Mouse (Mus musculus): ENCODE measurements around the gene Ppp1ca. TPM values are rescaled to one million over a fixed set of nuclear protein-coding genes. Genes with fewer than 3 reads are reported as not detected.

Ppp1ca gene
- polyA plus RNA-seq, 1 experiment from 2014 or later, result 931 TPM

GRCm38 (mm10) chr19:4203604-4204326 is 11.9 kb downstream of the Ppp1ca start:
- H3K27ac ChIP-seq (ENCODE audit: low read length), result peak overlapping the region; percentile 66
- ATAC-seq (ENCODE audit: low read depth), result no peak
- H3K36me3 ChIP-seq (ENCODE audit: control insufficient read depth, insufficient read depth, low read length), result peaks cover 4% of the 10 kb centered on the region; the same call in 1 of the 2 replicates
- H3K4me2 ChIP-seq (ENCODE audit: low read depth, low read length), result no peak overlapping the region
- no peak overlapping the region for H3K4me3 ChIP-seq (ENCODE audit: low read length)
- H3K9ac ChIP-seq (ENCODE audit: low read length), result no peak overlapping the region
- peaks cover 20% of the 10 kb centered on the region for H3K4me1 ChIP-seq (replicated peaks; ENCODE audit: control insufficient read depth, insufficient read depth, low read length)
- H3K27me3 ChIP-seq (ENCODE audit: control insufficient read depth, insufficient read depth, low read depth, low read length), result peaks cover 6% of the 10 kb centered on the region
- WGBS, result 57% methylated on average over 13 of the region's 13 CpGs
- no peaks in the 10 kb centered on the region for H3K9me3 ChIP-seq (ENCODE audit: control insufficient read depth, low read length)

- no peaks in the 10 kb centered on the region for H3K9me3 ChIP-seq (ENCODE audit: control insufficient read depth, low read length)
- 51% methylated on average over 4 of the region's 4 CpGs for WGBS
- no peak overlapping the region for H3K27ac ChIP-seq (ENCODE audit: low read length)
- peaks cover 20% of the 10 kb centered on the region for H3K4me1 ChIP-seq (replicated peaks; ENCODE audit: control insufficient read depth, insufficient read depth, low read length)
- no peak for ATAC-seq (ENCODE audit: low read depth)
- H3K36me3 ChIP-seq (ENCODE audit: control insufficient read depth, insufficient read depth, low read length), result no peaks in the 10 kb centered on the region
- peaks cover 6% of the 10 kb centered on the region for H3K27me3 ChIP-seq (ENCODE audit: control insufficient read depth, insufficient read depth, low read depth, low read length)
- H3K4me2 ChIP-seq (ENCODE audit: low read depth, low read length), result no peak overlapping the region
- no peak overlapping the region for H3K4me3 ChIP-seq (ENCODE audit: low read length)
- no peak overlapping the region for H3K9ac ChIP-seq (ENCODE audit: low read length)
Measured at GRCm38 (mm10) chr19:4204889-4205288, 13.0 kb downstream of the Ppp1ca start.

GRCm38 (mm10) chr19:4206971-4207370 is 15.1 kb downstream of the Ppp1ca start:
- 0% methylated on average over 2 of the region's 2 CpGs for WGBS
- H3K9ac ChIP-seq (ENCODE audit: low read length), result 0 out of 2 replicates have a peak overlapping the region, but pooled peaks have one; percentile 13
- H3K9me3 ChIP-seq (ENCODE audit: control insufficient read depth, low read length), result no peaks in the 10 kb centered on the region
- no peaks in the 10 kb centered on the region for H3K36me3 ChIP-seq (ENCODE audit: control insufficient read depth, insufficient read depth, low read length)
- H3K4me1 ChIP-seq (replicated peaks; ENCODE audit: control insufficient read depth, insufficient read depth, low read length), result peaks cover 10% of the 10 kb centered on the region
- no peak overlapping the region for H3K4me2 ChIP-seq (ENCODE audit: low read depth, low read length)
- H3K27me3 ChIP-seq (ENCODE audit: control insufficient read depth, insufficient read depth, low read depth, low read length), result peaks cover 6% of the 10 kb centered on the region
- ATAC-seq (ENCODE audit: low read depth), result peak; percentile 71; the same call in 1 of the 2 replicates
- no peak overlapping the region for H3K4me3 ChIP-seq (ENCODE audit: low read length)
- H3K27ac ChIP-seq (ENCODE audit: low read length), result no peak overlapping the region

GRCm38 (mm10) chr19:4208563-4208962 is 16.7 kb downstream of the Ppp1ca start:
- Histone ChIP-seq H3K27me3 (ENCODE audit: control insufficient read depth, insufficient read depth, low read depth, low read length) (peaks cover 6% of the 10 kb centered on the region), H3K9ac (ENCODE audit: low read length) (no peak overlapping the region), H3K4me2 (ENCODE audit: low read depth, low read length) (no peak overlapping the region), H3K27ac (ENCODE audit: low read length) (no peak overlapping the region), H3K9me3 (ENCODE audit: control insufficient read depth, low read length) (no peaks in the 10 kb centered on the region), H3K36me3 (ENCODE audit: control insufficient read depth, insufficient read depth, low read length) (no peaks in the 10 kb centered on the region), H3K4me3 (ENCODE audit: low read length) (no peak overlapping the region), H3K4me1 (replicated peaks; ENCODE audit: control insufficient read depth, insufficient read depth, low read length) (peaks cover 14% of the 10 kb centered on the region)
- ATAC-seq (ENCODE audit: low read depth), result no peak
- 57% methylated on average over 5 of the region's 5 CpGs for WGBS

- 47% methylated on average over 4 of the region's 4 CpGs for WGBS
- Histone ChIP-seq H3K4me2 (ENCODE audit: low read depth, low read length) (no peak overlapping the region), H3K9ac (ENCODE audit: low read length) (no peak overlapping the region), H3K4me3 (ENCODE audit: low read length) (no peak overlapping the region), H3K27ac (ENCODE audit: low read length) (no peak overlapping the region), H3K36me3 (ENCODE audit: control insufficient read depth, insufficient read depth, low read length) (no peaks in the 10 kb centered on the region), H3K9me3 (ENCODE audit: control insufficient read depth, low read length) (no peaks in the 10 kb centered on the region), H3K4me1 (replicated peaks; ENCODE audit: control insufficient read depth, insufficient read depth, low read length) (peaks cover 32% of the 10 kb centered on the region), H3K27me3 (ENCODE audit: control insufficient read depth, insufficient read depth, low read depth, low read length) (no peaks in the 10 kb centered on the region)
- no peak for ATAC-seq (ENCODE audit: low read depth)
Measured at GRCm38 (mm10) chr19:4211891-4212588, 20.2 kb downstream of the Ppp1ca start.

- ATAC-seq (ENCODE audit: low read depth), result peak; percentile 11; the same call in 1 of the 2 replicates
- H3K36me3 ChIP-seq (ENCODE audit: control insufficient read depth, insufficient read depth, low read length), result no peaks in the 10 kb centered on the region
- WGBS, result 10% methylated on average over 9 of the region's 9 CpGs
- H3K4me1 ChIP-seq (replicated peaks; ENCODE audit: control insufficient read depth, insufficient read depth, low read length), result peaks cover 40% of the 10 kb centered on the region
- H3K27ac ChIP-seq (ENCODE audit: low read length), result peak overlapping the region; percentile 96
- no peaks in the 10 kb centered on the region for H3K9me3 ChIP-seq (ENCODE audit: control insufficient read depth, low read length)
- H3K4me3 ChIP-seq (ENCODE audit: low read length), result peak overlapping the region; percentile 80
- no peaks in the 10 kb centered on the region for H3K27me3 ChIP-seq (ENCODE audit: control insufficient read depth, insufficient read depth, low read depth, low read length)
- peak overlapping the region; percentile 94 for H3K4me2 ChIP-seq (ENCODE audit: low read depth, low read length)
- H3K9ac ChIP-seq (ENCODE audit: low read length), result peak overlapping the region; percentile 92
Measured at GRCm38 (mm10) chr19:4213524-4213974, 21.7 kb downstream of the Ppp1ca start.

- peaks cover 42% of the 10 kb centered on the region for H3K4me1 ChIP-seq (replicated peaks; ENCODE audit: control insufficient read depth, insufficient read depth, low read length)
- H3K9ac ChIP-seq (ENCODE audit: low read length), result peak within 1 kb of the TSS; percentile 92
- ATAC-seq (ENCODE audit: low read depth), result peak; percentile 59
- peak within 1 kb of the TSS; percentile 80 for H3K4me3 ChIP-seq (ENCODE audit: low read length)
- H3K4me2 ChIP-seq (ENCODE audit: low read depth, low read length), result peak within 1 kb of the TSS; percentile 94
- no peaks in the 10 kb centered on the region for H3K27me3 ChIP-seq (ENCODE audit: control insufficient read depth, insufficient read depth, low read depth, low read length)
- H3K36me3 ChIP-seq (ENCODE audit: control insufficient read depth, insufficient read depth, low read length), result no peaks in the 10 kb centered on the region
- WGBS, result 1% methylated on average over 47 of the region's 49 CpGs
- peak within 1 kb of the TSS; percentile 96 for H3K27ac ChIP-seq (ENCODE audit: low read length)
- H3K9me3 ChIP-seq (ENCODE audit: control insufficient read depth, low read length), result no peaks in the 10 kb centered on the region
Measured at GRCm38 (mm10) chr19:4214071-4214770, 22.4 kb downstream of the Ppp1ca start, which contains the start of the genes Clcf1 and AC109138.7. Gene Clcf1, plus strand, starts transcription at chr19:4214238. Gene AC109138.7, plus strand, starts transcription at chr19:4214357.

- H3K27ac ChIP-seq (ENCODE audit: low read length), result peak overlapping the region; percentile 96
- under 1% methylated on average over 58 of the region's 81 CpGs for WGBS
- H3K9ac ChIP-seq (ENCODE audit: low read length), result peak overlapping the region; percentile 92
- H3K4me3 ChIP-seq (ENCODE audit: low read length), result peak overlapping the region; percentile 80
- peak; percentile 51 for ATAC-seq (ENCODE audit: low read depth)
- peaks cover 43% of the 10 kb centered on the region for H3K4me1 ChIP-seq (replicated peaks; ENCODE audit: control insufficient read depth, insufficient read depth, low read length)
- H3K36me3 ChIP-seq (ENCODE audit: control insufficient read depth, insufficient read depth, low read length), result no peaks in the 10 kb centered on the region
- peak overlapping the region; percentile 94 for H3K4me2 ChIP-seq (ENCODE audit: low read depth, low read length)
- no peaks in the 10 kb centered on the region for H3K27me3 ChIP-seq (ENCODE audit: control insufficient read depth, insufficient read depth, low read depth, low read length)
- no peaks in the 10 kb centered on the region for H3K9me3 ChIP-seq (ENCODE audit: control insufficient read depth, low read length)
Measured at GRCm38 (mm10) chr19:4214771-4215450, 23.0 kb downstream of the Ppp1ca start.
